In the genomic region with DNA sequence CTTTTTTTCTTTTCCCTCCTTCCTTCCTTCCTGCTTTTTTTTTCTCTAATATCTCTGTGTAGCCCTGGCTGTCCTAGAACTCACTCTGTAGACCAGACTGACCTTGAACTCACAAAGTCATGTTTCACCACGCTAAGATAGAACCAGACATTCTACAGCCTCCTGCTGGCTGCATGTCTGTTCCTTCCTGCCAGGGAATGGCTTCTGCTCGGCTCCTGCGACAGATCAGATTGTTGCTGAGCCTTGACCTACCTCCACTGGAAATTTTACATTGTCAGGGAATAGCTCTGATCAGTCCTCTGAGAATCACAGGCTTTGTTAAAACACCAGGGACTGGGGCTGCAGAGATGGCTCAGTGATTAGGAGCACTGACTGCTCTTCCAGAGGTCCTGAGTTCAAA, we compare ENCODE assay signal across 29 mouse cellular contexts. TPM values are rescaled to one million over a fixed set of nuclear protein-coding genes. Genes with fewer than 3 reads are reported as not detected.
A peak's percentile ranks its signal among the peaks of the same experiment; 100 is the strongest.
DNase-seq lines count a peak whose midpoint lies in the region; ATAC-seq and TF ChIP-seq lines count a peak whose summit lies in the region.
"Had no signal": no experiment of that assay in that cellular context is flagged by ENCODE, and none has a peak within 500 bp of the region (broad histone marks: within the 10 kb centered on the region; RNA-seq: fewer than 3 reads in every experiment).

No protein-coding gene starts in this region.

- TF ChIP-seq CTCF in liver, postnatal 0 days (IDR thresholded peaks at IDR 0.05; ENCODE audit: low read depth), result no peak

- peak overlapping the region; percentile 67 for H3K27ac ChIP-seq in liver, embryonic 13.5 days
- H3K27ac ChIP-seq in liver, postnatal 0 days (ENCODE audit: low read depth), result no peak overlapping the region
- H3K27ac ChIP-seq: embryonic facial prominence, embryonic 13.5 days; embryonic facial prominence, embryonic 15.5 days; forebrain, embryonic 12.5 days had no signal

- no peak overlapping the region for H3K9ac ChIP-seq in liver, embryonic 13.5 days
- H3K9ac ChIP-seq in liver, postnatal 0 days (replicated peaks), result no peak overlapping the region
- H3K9ac ChIP-seq: embryonic facial prominence, embryonic 13.5 days; embryonic facial prominence, embryonic 15.5 days; forebrain, embryonic 12.5 days had no signal

- 0 out of 2 replicates have a peak, but pooled peaks cover 4% of the 10 kb centered on the region for H3K9me3 ChIP-seq in liver, embryonic 13.5 days (replicated peaks)
- H3K9me3 ChIP-seq in liver, postnatal 0 days (ENCODE audit: low read length), result no peaks in the 10 kb centered on the region
- H3K9me3 ChIP-seq: embryonic facial prominence, embryonic 13.5 days; embryonic facial prominence, embryonic 15.5 days; forebrain, embryonic 10.5 days; forebrain, embryonic 12.5 days had no signal

- peak; percentile 20 to 61 for DNase-seq in adrenal gland, adult (ENCODE audit: inconsistent age in 2 of 2, low spot score in 1 of 2)
- DNase-seq in adrenal gland, adult 18-20 months (ENCODE audit: low spot score in 2 of 2), result no peak
- no peak for DNase-seq in liver, embryonic 13.5 days
- DNase-seq in liver, postnatal 0 days, result no peak
- DNase-seq in R1 (ENCODE audit: low read depth, low spot score), result peak; percentile 62
- DNase-seq in lung, postnatal 10 days, result no peak
- DNase-seq: adrenal gland, adult 2 months; adrenal gland, postnatal 10 days; adrenal gland, postnatal 25 days; B cell, adult 2 months; cerebellum, adult 11 months; cerebellum, adult 18-20 months; cerebellum, adult 8-10 months; cerebellum, adult 9-11 months; cerebellum, postnatal 14 days; cerebellum, postnatal 36 days; embryo, embryonic 11 days had no signal

- no peak for TF ChIP-seq EP300 in liver, postnatal 0 days (IDR thresholded peaks at IDR 0.05; ENCODE audit: low read depth)

- H3K4me2 ChIP-seq in liver, embryonic 13.5 days, result no peak overlapping the region
- no peak overlapping the region for H3K4me2 ChIP-seq in liver, postnatal 0 days (ENCODE audit: low read depth, low read length)
- H3K4me2 ChIP-seq: embryonic facial prominence, embryonic 13.5 days; embryonic facial prominence, embryonic 15.5 days; forebrain, embryonic 12.5 days had no signal

- H3K4me1 ChIP-seq in liver, embryonic 13.5 days (replicated peaks), result peaks cover 89% of the 10 kb centered on the region
- peaks cover 24% of the 10 kb centered on the region for H3K4me1 ChIP-seq in liver, postnatal 0 days (ENCODE audit: insufficient read depth)
- H3K4me1 ChIP-seq: embryonic facial prominence, embryonic 13.5 days; embryonic facial prominence, embryonic 15.5 days; forebrain, embryonic 12.5 days had no signal

- 78% methylated on average over 3 of the region's 3 CpGs for WGBS in liver, embryonic 13.5 days (ENCODE audit: insufficient replicate concordance)
- 66% methylated on average over 3 of the region's 3 CpGs for WGBS in liver, postnatal 0 days (ENCODE audit: insufficient replicate concordance)

- ATAC-seq in liver, embryonic 13.5 days (ENCODE audit: low read depth), result no peak
- ATAC-seq in liver, postnatal 0 days, result no peak
- ATAC-seq: CD4-positive, CD25-positive, alpha-beta regulatory T cell, adult 4 months; forebrain, embryonic 14.5 days; forebrain, embryonic 16.5 days; Patski had no signal

- no peaks in the 10 kb centered on the region for H3K36me3 ChIP-seq in liver, embryonic 13.5 days
- H3K36me3 ChIP-seq in liver, postnatal 0 days (replicated peaks; ENCODE audit: insufficient read depth, low read length), result no peaks in the 10 kb centered on the region
- H3K36me3 ChIP-seq: embryonic facial prominence, embryonic 13.5 days; embryonic facial prominence, embryonic 15.5 days; forebrain, embryonic 10.5 days; forebrain, embryonic 12.5 days; G1E had no signal

- H3K27me3 ChIP-seq in liver, embryonic 13.5 days, result no peaks in the 10 kb centered on the region
- H3K27me3 ChIP-seq in liver, postnatal 0 days (ENCODE audit: insufficient read depth, low read length), result no peaks in the 10 kb centered on the region
- H3K27me3 ChIP-seq: CH12.LX; embryonic facial prominence, embryonic 13.5 days; embryonic facial prominence, embryonic 15.5 days; forebrain, embryonic 12.5 days; Patski had no signal

- H3K4me3 ChIP-seq in liver, embryonic 13.5 days (replicated peaks), result no peak overlapping the region
- H3K4me3 ChIP-seq in liver, postnatal 0 days (ENCODE audit: low read depth, low read length), result no peak overlapping the region
- H3K4me3 ChIP-seq: embryonic facial prominence, embryonic 13.5 days; embryonic facial prominence, embryonic 15.5 days; erythroblast, embryonic 14.5 days; forebrain, embryonic 10.5 days; forebrain, embryonic 12.5 days had no signal

RNA-seq across cellular contexts. Expression of gene Kcng3, which starts 24.0 kb away (rescaled TPM):
- total RNA-seq in adrenal gland, adult 18-20 months (2021), result 10 to 100 TPM in 1 of 2 experiments, 1 to 10 TPM in 1; 9.7 to 10.9 TPM
- polyA plus RNA-seq in liver, embryonic 13.5 days (2015; fragmentation: Nextera tagmentation; extraction: Ambion mirVana), result 0.03 TPM in 1 of 2 replicates, not detected in the other
- not detected in 2 replicates for polyA plus RNA-seq in liver, postnatal 0 days (2015; fragmentation: Nextera tagmentation; extraction: Ambion mirVana)
- total RNA-seq: CH12.LX had no signal
- polyA plus RNA-seq: embryonic facial prominence, embryonic 11.5 days; embryonic facial prominence, embryonic 13.5 days; embryonic facial prominence, embryonic 15.5 days; erythroblast, embryonic 14.5 days; forebrain, embryonic 10.5 days; forebrain, embryonic 12.5 days; forebrain, embryonic 14.5 days; G1E; Patski had no signal

RNA-seq across cellular contexts. Expression of gene Mta3, which starts 50.2 kb away (rescaled TPM):
- total RNA-seq in adrenal gland, adult 18-20 months (2021), result 10 to 100 TPM; 44.2 to 52.3 TPM
- 44.1 and 50.4 TPM in 2 replicates for polyA plus RNA-seq in liver, embryonic 13.5 days (2015; fragmentation: Nextera tagmentation; extraction: Ambion mirVana)
- 26.1 and 28.1 TPM in 2 replicates for polyA plus RNA-seq in liver, postnatal 0 days (2015; fragmentation: Nextera tagmentation; extraction: Ambion mirVana)

Comparison
In these comparisons a context has a peak if more than half of its experiments do, and no peak if none do; other contexts are left out.
1. DNase-seq: peak in adrenal gland, adult (2 of 2) and R1 (single experiment); none in adrenal gland, adult 18-20 months (0 of 2), liver, embryonic 13.5 days (single experiment), liver, postnatal 0 days (single experiment) and lung, postnatal 10 days (single experiment).